Mouse (Mus musculus): ENCODE data around the gene Gon4l.
A peak's percentile ranks its signal among the peaks of the same experiment; 100 is the strongest.
"Not testable (repeated sequence)": the region's sequence is repeated elsewhere in the genome, so short reads cannot be mapped to it uniquely, and the experiment has no call there.

The Gon4l gene

DNA sequence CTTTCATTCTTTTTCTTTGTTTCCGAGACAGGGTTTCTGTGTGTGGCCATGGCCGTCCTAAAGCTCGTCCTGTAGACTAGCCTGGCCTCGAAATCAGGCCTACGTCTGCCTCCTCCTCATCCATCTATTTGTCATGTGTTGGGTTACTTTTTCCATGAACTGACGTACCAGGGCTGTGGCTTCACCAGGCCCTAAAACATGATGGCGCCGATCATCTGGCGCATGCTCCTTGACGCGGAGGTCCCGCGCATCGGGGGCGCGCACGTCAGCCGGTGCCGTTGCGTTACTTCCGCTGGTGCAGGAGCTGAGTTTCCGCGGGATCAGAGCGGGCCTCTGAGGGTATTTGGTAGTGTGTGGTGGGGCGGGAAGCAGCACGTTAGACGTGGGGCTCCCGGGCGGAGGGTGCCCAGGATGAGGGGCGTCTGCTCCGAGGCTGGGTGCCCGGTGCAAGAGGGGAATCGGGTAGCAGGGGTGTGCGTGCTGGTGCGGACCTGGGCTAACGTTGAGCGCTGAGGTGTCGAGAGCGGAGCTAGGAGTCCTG, at the start of gene Gon4l:
TSS of gene Gon4l (plus strand) at position 281 of the 541 bp plus-strand sequence.
- DNase-seq (ENCODE audit: low read depth, low spot score): peak; percentile 83

GRCm38 (mm10) chr3:88786323-88786722, 48.7 kb upstream of the Gon4l start:
- DNase-seq (ENCODE audit: low read depth, low spot score): not testable (repeated sequence)

GRCm38 (mm10) chr3:88786805-88787204, 48.2 kb upstream of the Gon4l start:
- DNase-seq (ENCODE audit: low read depth, low spot score): not testable (repeated sequence)

- not testable (repeated sequence) for DNase-seq (ENCODE audit: low read depth, low spot score)
Measured at GRCm38 (mm10) chr3:88788033-88788432, 47.0 kb upstream of the Gon4l start.

DNA sequence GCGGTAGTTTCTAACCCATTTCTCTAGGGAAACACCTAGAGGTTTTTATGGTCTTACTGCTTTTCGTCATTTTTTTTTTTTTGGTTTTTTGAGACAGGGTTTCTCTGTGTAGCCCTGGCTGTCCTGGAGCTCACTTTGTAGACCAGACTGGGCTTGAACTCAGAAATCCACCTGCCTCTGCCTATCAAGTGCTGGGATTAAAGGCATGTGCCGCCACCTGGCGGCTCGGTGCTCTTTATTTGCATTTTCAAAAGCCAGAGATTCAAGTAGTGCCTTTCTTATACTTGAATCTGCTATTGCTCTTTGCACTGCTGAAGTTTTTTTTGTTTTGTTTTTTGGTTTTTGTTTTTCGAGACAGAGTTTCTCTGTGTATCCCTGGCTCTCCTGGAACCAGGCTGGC, 37.5 kb upstream of the Gon4l start:
- DNase-seq (ENCODE audit: low read depth, low spot score): not testable (repeated sequence)

GRCm38 (mm10) chr3:88803910-88804540, 31.0 kb upstream of the Gon4l start:
- DNase-seq (ENCODE audit: low read depth, low spot score): no peak

GRCm38 (mm10) chr3:88825710-88826109, 9.3 kb upstream of the Gon4l start:
- no peak for DNase-seq (ENCODE audit: low read depth, low spot score)

DNA sequence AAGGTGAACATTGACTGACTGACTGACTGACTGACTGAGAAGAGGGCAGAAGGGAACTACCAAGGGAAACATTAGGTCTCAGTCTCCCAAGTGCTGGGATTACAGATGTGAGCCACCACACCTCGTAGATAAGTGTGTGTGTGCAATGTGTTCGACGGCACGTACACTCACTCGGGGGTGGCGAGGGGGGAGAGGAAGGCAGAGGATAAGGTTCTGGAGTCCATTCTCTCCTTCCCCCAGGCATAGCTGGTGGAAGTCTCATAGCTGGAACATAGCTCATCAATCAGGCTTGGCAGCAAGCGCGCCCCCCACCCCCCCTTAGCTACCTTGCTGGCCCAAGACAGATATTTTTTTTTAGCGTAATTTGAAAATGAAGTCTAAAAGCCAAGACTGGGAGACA, 7.8 kb upstream of the Gon4l start:
- no peak for DNase-seq (ENCODE audit: low read depth, low spot score)

- peak; percentile 88 for DNase-seq (ENCODE audit: low read depth, low spot score)
Measured at GRCm38 (mm10) chr3:88831177-88832121, 3.6 kb upstream of the Gon4l start.

DNA sequence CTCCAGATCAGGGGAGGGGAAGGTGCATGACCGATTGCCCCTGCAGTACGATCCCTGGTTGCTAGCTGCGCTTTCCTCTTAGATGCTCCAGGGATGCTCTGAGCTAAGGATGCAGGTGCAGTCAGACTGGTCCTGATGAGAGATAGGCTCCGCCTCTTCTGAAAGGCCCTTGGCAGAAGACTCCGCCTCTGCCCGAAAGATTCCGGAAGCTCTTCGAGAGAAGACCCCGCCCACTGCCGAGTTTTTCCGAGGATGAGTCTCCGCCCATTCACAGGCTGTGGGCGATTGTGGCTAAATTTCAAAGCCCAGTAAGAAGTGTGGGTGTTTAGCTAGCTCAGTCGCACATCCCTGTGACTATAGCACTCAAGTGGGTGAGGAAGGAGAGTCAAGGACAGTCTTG, 2.6 kb upstream of the Gon4l start:
- peak; percentile 86 for DNase-seq (ENCODE audit: low read depth, low spot score)

DNA sequence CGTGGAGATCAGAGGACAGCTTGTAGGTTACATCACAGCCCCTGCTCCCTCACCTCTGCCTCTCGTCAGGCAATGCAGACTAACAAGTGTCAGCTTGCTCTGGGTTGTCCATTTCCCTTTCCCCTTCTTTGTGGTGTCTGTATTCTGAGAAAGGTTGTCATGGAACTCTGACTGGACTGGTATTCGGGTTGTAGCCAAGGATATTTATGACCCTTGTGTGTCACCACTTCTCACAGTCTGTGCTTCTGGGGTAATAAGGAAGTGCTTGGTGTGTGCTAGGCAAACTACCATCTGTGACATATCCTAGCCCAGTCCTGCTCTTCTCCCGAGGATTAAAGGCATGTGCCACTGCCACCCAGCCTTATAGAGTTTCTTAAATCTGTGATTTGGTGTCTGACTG, 14.1 kb downstream of the Gon4l start:
- DNase-seq (ENCODE audit: low read depth, low spot score): no peak

DNA sequence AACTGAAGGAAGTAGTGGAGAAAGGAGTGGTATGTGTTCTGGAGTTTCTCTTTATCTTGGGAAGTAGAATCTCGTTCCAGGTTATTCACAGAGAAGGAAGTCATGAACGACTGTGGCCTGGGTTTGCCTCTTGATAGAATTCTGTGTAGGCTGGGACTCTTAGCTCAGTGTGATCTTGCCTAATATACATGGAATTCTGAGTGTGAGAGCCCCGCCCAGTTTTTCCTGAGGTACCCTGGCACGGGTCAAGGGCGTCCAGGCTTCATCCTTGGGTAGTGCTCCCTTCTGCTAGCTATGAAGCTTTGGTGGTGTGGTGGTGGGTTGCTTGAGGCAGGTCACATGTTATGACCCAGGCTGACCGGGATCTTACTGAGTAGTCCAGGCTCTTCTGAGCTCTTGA, 20.8 kb downstream of the Gon4l start:
- no peak for DNase-seq (ENCODE audit: low read depth, low spot score)

- no peak for DNase-seq (ENCODE audit: low read depth, low spot score)
Measured at GRCm38 (mm10) chr3:88862129-88862528, 27.1 kb downstream of the Gon4l start.

DNA sequence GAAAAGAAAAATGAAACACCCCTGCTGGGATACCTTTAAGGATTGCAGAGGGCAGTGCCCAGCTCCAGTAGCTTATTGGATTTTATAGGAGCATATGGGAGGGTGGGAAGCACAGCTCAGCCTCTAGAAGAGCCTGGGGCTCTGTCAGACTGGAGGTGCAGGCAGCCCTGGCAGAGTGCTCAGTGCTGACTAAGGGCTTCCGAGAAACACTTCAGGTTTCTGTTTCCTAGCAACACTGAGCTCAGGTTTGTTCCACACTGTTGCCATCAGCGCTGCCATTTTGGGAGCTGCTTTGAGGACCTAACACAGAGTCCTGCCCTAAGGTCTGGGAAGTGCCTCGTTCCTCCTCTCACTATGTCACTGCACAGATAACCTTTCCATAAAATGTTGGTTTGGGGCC, 31.7 kb downstream of the Gon4l start:
- not testable (repeated sequence) for DNase-seq (ENCODE audit: low read depth, low spot score)

DNA sequence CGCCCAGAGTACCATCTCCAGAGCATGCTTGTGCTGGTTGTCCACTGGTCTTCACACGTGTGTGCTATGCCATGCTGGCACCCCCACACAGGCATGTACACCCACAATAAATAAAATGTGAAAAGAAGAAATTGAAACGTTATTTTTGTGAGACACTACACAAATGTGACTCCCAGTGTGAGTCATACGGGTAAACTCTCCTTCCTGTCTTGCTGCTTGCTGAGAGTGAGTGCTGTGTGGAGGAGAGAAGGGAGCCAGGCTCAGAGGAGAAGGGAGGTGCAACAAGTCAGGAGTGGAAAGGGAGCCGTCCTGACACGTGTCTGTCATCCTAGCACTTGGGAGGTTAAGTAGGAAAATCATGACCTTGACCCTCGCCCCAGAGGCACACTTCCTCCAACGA, 32.1 kb downstream of the Gon4l start:
- DNase-seq (ENCODE audit: low read depth, low spot score): not testable (repeated sequence)

GRCm38 (mm10) chr3:88868449-88868848, 33.4 kb downstream of the Gon4l start:
- not testable (repeated sequence) for DNase-seq (ENCODE audit: low read depth, low spot score)

DNA sequence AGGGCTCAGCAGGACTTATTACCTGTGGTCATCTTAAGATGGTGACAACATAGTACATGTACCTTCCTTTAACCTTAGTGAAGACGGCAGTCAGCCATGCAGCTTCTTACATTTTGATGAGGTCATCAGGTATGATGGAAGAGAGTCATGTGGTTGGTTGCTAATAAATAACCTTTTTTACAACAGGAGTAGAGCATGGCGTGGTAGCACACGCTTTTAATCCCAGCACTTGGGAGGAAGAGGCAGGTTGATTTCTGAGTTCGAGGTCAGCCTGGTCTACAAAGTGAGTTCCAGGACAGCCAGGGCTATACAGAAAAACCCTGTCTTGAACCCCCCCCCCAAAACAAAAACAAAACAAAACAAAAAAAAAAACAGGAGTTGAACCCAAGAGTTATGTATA, 47.5 kb downstream of the Gon4l start:
- DNase-seq (ENCODE audit: low read depth, low spot score): not testable (repeated sequence)

DNA sequence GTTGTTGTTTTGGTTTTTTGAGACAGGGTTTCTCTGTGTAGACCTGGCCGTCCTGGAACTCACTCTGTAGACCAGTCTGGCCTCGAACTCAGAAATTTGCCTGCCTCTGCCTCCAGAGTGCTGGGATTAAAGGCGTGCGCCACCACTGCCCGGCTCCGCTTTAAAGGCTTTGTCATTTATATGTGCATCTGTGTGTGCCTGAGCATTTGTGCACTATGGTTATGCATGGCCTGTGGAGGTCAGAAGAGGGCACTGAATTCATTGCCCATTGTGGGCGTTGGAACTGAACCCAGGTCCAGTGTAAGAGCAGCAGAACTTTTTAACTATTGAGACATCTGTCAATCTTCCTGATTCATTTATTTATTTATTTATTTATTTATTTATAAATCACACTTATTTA, 58.0 kb downstream of the Gon4l start:
- not testable (repeated sequence) for DNase-seq (ENCODE audit: low read depth, low spot score)

DNA sequence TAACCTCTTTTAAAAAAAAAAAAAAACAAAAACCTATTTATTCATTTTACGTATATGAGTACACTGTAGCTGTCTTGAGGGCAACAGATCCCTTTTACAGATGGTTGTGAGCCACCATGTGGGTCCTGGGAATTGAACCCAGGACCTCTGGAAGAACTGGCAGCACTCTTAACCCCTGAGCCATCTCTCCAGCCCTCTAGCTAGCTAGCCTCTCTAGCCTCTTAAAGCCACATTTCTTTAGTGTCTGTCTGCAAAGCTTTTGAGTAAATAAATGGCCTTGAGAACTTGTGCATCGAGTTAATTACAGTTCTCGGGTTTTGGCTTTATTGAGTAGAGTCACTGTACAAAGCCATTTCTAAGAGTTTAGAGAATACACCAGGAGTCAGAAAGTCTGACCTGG, 69.8 kb downstream of the Gon4l start:
- DNase-seq (ENCODE audit: low read depth, low spot score): no peak

DNA sequence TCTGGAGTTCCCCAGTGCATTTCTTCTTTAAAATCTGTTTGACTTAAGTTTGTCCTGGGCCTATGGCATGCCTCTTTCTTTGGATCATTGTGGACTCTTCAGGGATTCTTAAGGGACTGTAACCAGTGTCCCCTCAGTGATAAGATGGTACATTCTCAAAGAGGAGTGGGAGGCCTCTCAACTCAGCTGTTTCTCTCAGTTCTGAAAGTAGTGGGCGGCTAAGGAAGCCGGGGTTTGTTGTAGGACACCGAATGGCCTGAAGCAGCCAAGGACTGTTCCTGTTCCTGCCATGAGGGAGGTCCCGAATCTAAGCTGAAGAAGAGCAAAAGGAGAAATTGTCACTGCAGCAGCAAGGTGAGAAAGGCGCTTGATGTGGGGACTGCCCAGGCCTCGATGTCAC, 70.2 kb downstream of the Gon4l start:
- DNase-seq (ENCODE audit: low read depth, low spot score): no peak

GRCm38 (mm10) chr3:88905741-88906140, 70.7 kb downstream of the Gon4l start:
- DNase-seq (ENCODE audit: low read depth, low spot score): no peak

- no peak for DNase-seq (ENCODE audit: low read depth, low spot score)
Measured at GRCm38 (mm10) chr3:88906393-88907159, 71.5 kb downstream of the Gon4l start.
